Mouse (Mus musculus) CH12.LX (cell line): ENCODE data around the gene Papola.

Source experiments
- EP300 ChIP-seq: IDR thresholded peaks from 2 replicates; pipeline ENCODE4 v1.6.1; 2011; ENCODE audit warnings: low read length, improper control_type of control experiment
- ETS1 ChIP-seq: conservative IDR thresholded peaks from 2 replicates; pipeline ENCODE4 v1.6.1; 2012; ENCODE audit warnings: low read depth, mild to moderate bottlenecking, inconsistent platforms, low read length, improper control_type of control experiment, moderate library complexity
- MAX ChIP-seq: IDR thresholded peaks from 2 replicates; pipeline ENCODE4 v1.6.1; 2011; ENCODE audit warnings: low read length, improper control_type of control experiment
- MYC ChIP-seq: IDR thresholded peaks from 2 replicates; pipeline ENCODE4 v1.6.1; 2011; ENCODE audit warnings: low read depth, mild to moderate bottlenecking, improper control_type of control experiment, low read length
- POLR2A ChIP-seq: IDR thresholded peaks from 2 replicates; pipeline ENCODE4 v1.6.1; 2011; ENCODE audit warnings: low read depth, mild to moderate bottlenecking, improper control_type of control experiment, low read length
- POLR2AphosphoS2 ChIP-seq: IDR thresholded peaks from 2 replicates; pipeline ENCODE4 v1.6.1; 2011; ENCODE audit warnings: low read depth, low read length, improper control_type of control experiment

- TF ChIP-seq MAX (no peak), ETS1 (no peak), EP300 (no peak), POLR2A (no peak), POLR2AphosphoS2 (no peak), MYC (no peak)
Measured at GRCm38 (mm10) chr12:105759849-105760478, 24.5 kb upstream of the Papola start.
